Mouse (Mus musculus): ENCODE results near the gene Kctd6. TPM values are rescaled to one million over a fixed set of nuclear protein-coding genes. Genes with fewer than 3 reads are reported as not detected.
"Not testable (repeated sequence)": the region's sequence is repeated elsewhere in the genome, so short reads cannot be mapped to it uniquely, and the experiment has no call there.

Gene Kctd6
- 10 to 100 TPM; 13.2 to 16.2 TPM for total RNA-seq (2021)
- long read RNA-seq, experiment 1, transcript Kctd6-201 (3 exons, 1,650 nt): major isoform, 16 of 19 reads
- long read RNA-seq, experiment 1, partial matches to known transcripts: 1 of 19 reads
- long read RNA-seq, experiment 1, other reads (novel, unspliced or antisense): 2 of 19 reads
- long read RNA-seq, experiment 2, transcript Kctd6-201 (3 exons, 1,650 nt): major isoform, 36 of 48 reads
- long read RNA-seq, experiment 2, partial matches to known transcripts: 9 of 48 reads
- long read RNA-seq, experiment 2, other reads (novel, unspliced or antisense): 2 of 48 reads

GRCm38 (mm10) chr14:8213803-8214224, at the start of gene Kctd6:
Gene Kctd6 (plus strand): TSS chr14:8214140.
- DNase-seq (ENCODE audit: low spot score in 2 of 2): peak; percentile 98 to 99

GRCm38 (mm10) chr14:8164463-8164862, 49.5 kb upstream of the Kctd6 start:
- DNase-seq (ENCODE audit: low spot score in 2 of 2): no peak

- DNase-seq (ENCODE audit: low spot score in 2 of 2): peak; percentile 96
These were observed 41.2 kb upstream of the Kctd6 start, which contains the start of gene Pdhb for GRCm38 (mm10) chr14:8172507-8173410. Gene Pdhb (minus strand): TSS chr14:8173025.

- not testable (repeated sequence) for DNase-seq (ENCODE audit: low spot score in 2 of 2)
These were observed 40.2 kb upstream of the Kctd6 start for GRCm38 (mm10) chr14:8173542-8174250.

GRCm38 (mm10) chr14:8174634-8175033, 39.3 kb upstream of the Kctd6 start:
- DNase-seq (ENCODE audit: low spot score in 2 of 2): no peak

GRCm38 (mm10) chr14:8176251-8176650, 37.7 kb upstream of the Kctd6 start:
- no peak for DNase-seq (ENCODE audit: low spot score in 2 of 2)

GRCm38 (mm10) chr14:8180371-8181035, 33.4 kb upstream of the Kctd6 start:
- no peak for DNase-seq (ENCODE audit: low spot score in 2 of 2)

GRCm38 (mm10) chr14:8183330-8183729, 30.6 kb upstream of the Kctd6 start:
- no peak for DNase-seq (ENCODE audit: low spot score in 2 of 2)

GRCm38 (mm10) chr14:8186278-8187045, 27.5 kb upstream of the Kctd6 start:
- DNase-seq (ENCODE audit: low spot score in 2 of 2): no peak

- no peak for DNase-seq (ENCODE audit: low spot score in 2 of 2)
These were observed 23.4 kb upstream of the Kctd6 start for GRCm38 (mm10) chr14:8190556-8190955.

- no peak for DNase-seq (ENCODE audit: low spot score in 2 of 2)
These were observed 22.5 kb upstream of the Kctd6 start for GRCm38 (mm10) chr14:8191331-8191965.

- no peak for DNase-seq (ENCODE audit: low spot score in 2 of 2)
These were observed 21.2 kb upstream of the Kctd6 start for GRCm38 (mm10) chr14:8192727-8193126.

GRCm38 (mm10) chr14:8200769-8201168, 13.2 kb upstream of the Kctd6 start:
- DNase-seq (ENCODE audit: low spot score in 2 of 2): no peak

GRCm38 (mm10) chr14:8201715-8202114, 12.2 kb upstream of the Kctd6 start:
- no peak for DNase-seq (ENCODE audit: low spot score in 2 of 2)

GRCm38 (mm10) chr14:8206179-8206910, 7.6 kb upstream of the Kctd6 start:
- no peak for DNase-seq (ENCODE audit: low spot score in 2 of 2)

- no peak for DNase-seq (ENCODE audit: low spot score in 2 of 2)
These were observed 6.8 kb upstream of the Kctd6 start for GRCm38 (mm10) chr14:8207105-8207504.

- DNase-seq (ENCODE audit: low spot score in 2 of 2): no peak
These were observed 6.4 kb upstream of the Kctd6 start for GRCm38 (mm10) chr14:8207543-8207942.

- DNase-seq (ENCODE audit: low spot score in 2 of 2): no peak
These were observed 5.1 kb upstream of the Kctd6 start for GRCm38 (mm10) chr14:8208876-8209275.

GRCm38 (mm10) chr14:8209896-8210295, 4.0 kb upstream of the Kctd6 start:
- no peak for DNase-seq (ENCODE audit: low spot score in 2 of 2)
